Mouse (Mus musculus) cerebellum, postnatal 36 days (tissue): ENCODE measurements around the gene Rptor.
"Not testable (repeated sequence)": the region's sequence is repeated elsewhere in the genome, so short reads cannot be mapped to it uniquely, and the experiment has no call there.

Experiments
- DNase-seq, 2 experiments: peaks; one replicate each; pipeline ENCODE4 v3.0.0; 2021 to 2022; ENCODE audit warnings: mixed read lengths in 2 of 2

The Rptor gene

GRCm38 (mm10) chr11:119657534-119657933 lies 54.8 kb downstream of the Rptor start:
- DNase-seq, result no peak

DNA sequence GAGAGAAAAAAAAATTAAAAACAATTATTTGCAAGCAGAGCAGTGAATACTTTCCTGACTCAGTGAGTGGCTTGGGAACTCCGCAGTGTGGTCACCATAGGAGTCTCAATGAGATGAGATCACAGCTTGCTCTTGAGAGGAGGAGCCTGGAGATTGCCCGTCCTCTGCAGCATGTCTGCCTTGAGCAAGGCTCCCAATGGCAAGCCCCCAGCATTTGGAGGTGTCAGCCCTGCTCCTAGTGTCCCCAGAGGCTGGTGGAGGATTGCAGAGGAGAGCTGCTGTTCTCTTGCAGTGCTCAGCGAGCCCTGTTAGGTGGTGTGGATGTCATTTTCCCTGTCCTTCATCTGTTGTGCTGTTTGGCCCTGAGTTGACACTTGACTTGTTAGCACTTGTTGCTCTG lies 56.6 kb downstream of the Rptor start:
- no peak for DNase-seq

GRCm38 (mm10) chr11:119661479-119661878 lies 58.8 kb downstream of the Rptor start:
- DNase-seq, result not testable (repeated sequence)

- no peak for DNase-seq
These were observed 61.2 kb downstream of the Rptor start for GRCm38 (mm10) chr11:119663876-119664275.

DNA sequence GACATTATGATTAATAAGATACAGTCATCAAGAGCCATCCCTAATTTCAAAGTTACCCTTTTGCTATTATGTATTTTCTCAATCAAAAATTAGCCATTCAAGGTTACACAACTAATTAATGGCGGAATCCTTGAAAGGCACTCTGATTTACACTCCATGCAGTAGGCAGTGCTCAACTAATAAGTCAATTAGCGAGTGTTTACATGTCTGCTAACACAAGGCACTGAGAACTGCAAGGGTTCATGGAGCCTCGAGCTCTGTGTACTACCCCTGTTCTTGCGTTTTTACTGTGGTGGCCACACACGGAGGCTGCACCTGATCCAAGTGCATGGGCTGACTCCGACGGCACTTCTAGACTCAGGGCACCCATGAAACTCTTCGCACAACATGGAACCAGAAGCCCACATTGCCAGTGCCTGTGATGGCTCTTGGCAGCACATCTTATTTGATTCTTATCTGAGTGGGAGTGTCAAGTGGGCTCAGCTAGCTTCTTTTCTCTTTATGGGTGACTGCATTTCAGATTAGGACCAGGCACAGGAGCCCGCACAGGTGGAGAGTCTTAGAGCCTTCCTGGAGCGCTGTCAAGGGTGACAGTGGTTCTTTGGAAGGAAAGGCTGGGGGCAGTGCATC lies 62.1 kb downstream of the Rptor start:
- no peak for DNase-seq

GRCm38 (mm10) chr11:119665308-119665702 lies 62.6 kb downstream of the Rptor start:
- DNase-seq, result no peak

GRCm38 (mm10) chr11:119666567-119667108 lies 63.9 kb downstream of the Rptor start:
- no peak for DNase-seq

GRCm38 (mm10) chr11:119670690-119671666 lies 68.3 kb downstream of the Rptor start:
- DNase-seq, result no peak

DNA sequence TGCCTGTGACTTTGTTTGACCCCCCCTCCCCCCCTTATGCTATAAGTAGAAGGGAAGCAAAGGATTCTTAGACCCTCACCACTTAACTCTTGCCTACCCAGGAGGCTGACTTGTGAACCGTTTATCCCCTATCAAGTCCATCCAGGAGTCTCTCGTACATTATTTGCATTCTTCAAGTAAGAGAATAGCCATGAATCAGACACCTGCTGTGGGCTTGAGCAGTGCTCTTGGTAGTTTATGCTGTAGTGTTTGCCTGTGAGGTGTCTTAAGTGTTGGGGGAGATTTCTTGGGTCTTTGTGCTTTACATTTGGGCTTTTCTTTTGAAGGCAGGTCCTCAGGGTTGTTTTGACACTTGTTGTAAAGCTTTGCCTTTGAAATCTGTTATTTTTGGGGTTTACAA lies 69.3 kb downstream of the Rptor start:
- DNase-seq, result no peak

- no peak for DNase-seq
These were observed 70.1 kb downstream of the Rptor start for GRCm38 (mm10) chr11:119672775-119673174.

DNA sequence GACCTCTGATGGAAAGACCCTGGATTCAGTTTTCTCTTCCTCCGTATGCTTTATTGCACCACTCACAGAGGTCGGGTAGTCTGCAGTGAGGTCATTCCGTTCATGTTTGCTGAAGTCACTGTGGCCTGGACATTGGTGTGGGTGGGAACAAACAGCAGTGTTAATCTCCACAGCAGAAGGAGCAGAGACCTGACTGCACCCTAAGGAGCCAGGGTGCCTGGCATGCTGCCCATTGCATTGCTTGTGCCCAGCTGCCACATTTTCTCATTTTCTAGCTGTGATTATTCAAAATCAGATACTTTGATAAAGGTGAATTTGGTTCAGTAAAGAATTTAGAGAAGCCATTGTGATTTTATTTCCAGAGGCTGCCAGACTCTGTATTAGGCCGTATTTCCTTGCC lies 72.1 kb downstream of the Rptor start:
- peak; percentile 39 to 51 for DNase-seq

- DNase-seq, result no peak
These were observed 72.8 kb downstream of the Rptor start for GRCm38 (mm10) chr11:119675546-119675945.

DNA sequence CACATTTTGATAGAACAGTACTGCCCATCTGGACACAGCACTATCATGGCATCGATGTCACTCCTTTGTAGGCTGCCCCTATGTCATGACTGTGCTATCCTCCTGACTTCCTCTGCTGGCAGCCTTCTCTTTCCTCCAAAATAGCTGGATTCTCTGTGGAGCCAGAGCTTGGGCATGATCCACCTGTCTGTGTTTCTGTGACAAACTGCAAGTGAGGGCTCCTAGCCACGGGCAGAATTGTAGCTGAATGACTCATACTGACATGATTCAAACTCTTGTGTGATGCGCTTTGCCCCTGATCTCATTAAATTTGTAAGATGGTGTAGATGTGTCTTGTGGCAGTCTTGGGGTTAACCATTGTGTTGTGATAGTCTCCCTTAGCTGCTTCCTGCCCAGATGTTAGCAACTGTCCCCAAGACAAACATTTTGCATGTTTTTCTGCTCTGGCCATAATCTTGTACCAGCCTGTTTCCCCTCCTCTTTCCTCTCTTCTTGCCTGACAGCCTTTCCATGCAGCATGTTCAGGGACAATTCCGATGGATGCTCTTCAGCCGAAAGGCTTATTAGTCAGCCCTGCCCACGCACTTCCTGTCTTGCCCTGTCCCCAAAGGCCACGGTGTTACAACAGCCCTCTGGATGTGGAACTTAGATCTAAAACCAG lies 74.2 kb downstream of the Rptor start:
- peak; percentile 38 to 51 for DNase-seq

- no peak for DNase-seq
These were observed 75.7 kb downstream of the Rptor start for GRCm38 (mm10) chr11:119678427-119678826.

GRCm38 (mm10) chr11:119680735-119681134 lies 78.0 kb downstream of the Rptor start:
- DNase-seq, result peak; percentile 36

- no peak for DNase-seq
These were observed 79.6 kb downstream of the Rptor start for GRCm38 (mm10) chr11:119682285-119682684.

GRCm38 (mm10) chr11:119683796-119684195 lies 81.1 kb downstream of the Rptor start:
- DNase-seq, result no peak

DNA sequence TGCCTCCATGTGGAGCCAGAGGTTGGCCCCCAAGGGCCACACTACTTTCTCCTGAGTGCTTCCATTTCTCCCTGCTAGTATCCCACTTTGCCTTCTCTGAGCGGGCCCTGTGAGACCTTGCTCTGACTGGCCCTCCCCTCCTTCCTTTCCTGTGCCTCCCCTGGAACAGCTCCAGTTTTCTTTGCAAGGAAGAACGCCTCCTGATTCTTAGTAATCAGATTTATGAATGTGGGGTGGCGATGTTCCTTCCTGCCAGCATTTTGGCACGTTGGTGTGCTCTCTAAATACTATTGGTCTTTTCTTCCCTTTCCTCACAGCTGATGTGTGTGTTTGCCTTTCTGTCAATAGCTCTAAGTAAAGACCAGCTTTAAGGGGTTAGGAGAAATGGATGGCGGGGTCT lies 82.8 kb downstream of the Rptor start:
- DNase-seq, result no peak

DNA sequence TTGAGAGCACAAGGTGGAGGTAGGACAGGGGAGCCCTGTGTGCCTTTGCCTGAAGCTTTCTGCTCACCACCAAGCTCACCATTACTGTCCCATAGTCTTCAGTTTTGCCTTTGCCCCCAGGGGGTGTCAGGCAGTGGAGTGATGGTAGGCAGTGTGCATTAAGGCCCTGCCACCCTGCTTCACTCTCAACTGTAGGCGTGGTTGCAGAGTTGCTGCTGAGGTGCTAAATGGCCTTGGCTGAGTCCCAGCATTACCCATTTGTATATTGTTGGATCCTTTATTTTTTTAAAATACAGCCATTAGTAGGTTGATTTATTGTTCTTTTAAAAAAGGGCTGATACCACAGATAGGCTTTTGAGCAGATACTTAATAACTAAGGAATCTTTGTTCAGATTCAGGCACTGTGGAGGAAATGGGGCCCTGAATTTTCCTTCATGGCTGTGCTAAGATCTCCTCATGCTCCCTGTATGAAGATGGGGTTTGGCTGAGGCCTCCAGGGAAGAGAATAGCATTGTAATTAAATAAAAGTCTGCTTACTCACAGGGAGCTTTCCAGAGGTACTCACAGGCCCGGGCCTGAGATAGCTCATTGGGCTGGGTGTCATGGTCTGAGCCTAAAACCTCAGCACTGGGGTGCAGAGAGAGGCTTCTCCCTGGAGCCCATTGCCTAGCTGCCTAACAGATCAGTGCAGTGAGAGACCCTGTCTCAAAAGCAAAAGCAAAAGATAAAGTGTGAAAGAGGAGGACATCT lies 83.4 kb downstream of the Rptor start:
- DNase-seq, result no peak

- no peak for DNase-seq
These were observed 84.6 kb downstream of the Rptor start for GRCm38 (mm10) chr11:119687316-119687715.

GRCm38 (mm10) chr11:119687966-119688365 lies 85.3 kb downstream of the Rptor start:
- DNase-seq, result peak; percentile 33 to 40

GRCm38 (mm10) chr11:119689936-119690335 lies 87.2 kb downstream of the Rptor start:
- no peak for DNase-seq
